Mouse (Mus musculus) liver, embryonic 14.5 days (tissue): ENCODE measurements around the gene Igsf21.

Experiments used
- CTCF ChIP-seq: IDR thresholded peaks from 2 replicates; pipeline ENCODE4 v1.5.1; 2016; ENCODE audit warnings: antibody characterized with exemption, low read depth, control low read depth
- EP300 ChIP-seq: IDR thresholded peaks from 2 replicates; pipeline ENCODE4 v1.6.1; 2016; ENCODE audit warnings: antibody characterized with exemption, low read depth

- TF ChIP-seq EP300 (no peak), CTCF (no peak)
Measured at GRCm38 (mm10) chr4:140047807-140048362, 198.7 kb downstream of the Igsf21 start.
